Mouse (Mus musculus) limb, embryonic 14.5 days (tissue): ENCODE results near the gene Ogfod1. TPM values are rescaled to one million over a fixed set of nuclear protein-coding genes. Genes with fewer than 3 reads are reported as not detected.

ENCODE experiments used
- ATAC-seq: fragments of 200-750 bp; cut with Nextera tagmentation; 2 replicates; pipeline ENCODE4 v1.8.0; 2017; ENCODE audit warnings: low read depth, moderate number of reproducible peaks, moderate TSS enrichment; ENCODE audit not compliant: low FRiP score
- DNase-seq: peaks from one replicate; pipeline ENCODE4 v3.0.0-alpha.2; 2015; ENCODE audit warnings: low spot score
- H3K27ac ChIP-seq: fragments of 300-500 bp; sonication (generic); replicated peaks from 2 replicates; pipeline ENCODE4 v1.5.1; 2014; ENCODE audit warnings: low read depth, mild to moderate bottlenecking, low read length, moderate library complexity, mixed read lengths
- H3K27me3 ChIP-seq: fragments of 300-500 bp; sonication (generic); 2 replicates; pipeline ENCODE4 v1.6.1; 2014; ENCODE audit warnings: low read length, mixed read lengths; ENCODE audit not compliant: control insufficient read depth, insufficient read depth
- H3K36me3 ChIP-seq: fragments of 300-500 bp; sonication (generic); 2 replicates; pipeline ENCODE4 v1.6.1; 2014; ENCODE audit warnings: mild to moderate bottlenecking, low read length, moderate library complexity, mixed read lengths; ENCODE audit not compliant: control insufficient read depth, insufficient read depth
- H3K4me1 ChIP-seq: fragments of 300-500 bp; sonication (generic); 2 replicates; pipeline ENCODE4 v1.6.1; 2014; ENCODE audit warnings: antibody characterized with exemption, low read length, mixed read lengths; ENCODE audit not compliant: control insufficient read depth, insufficient read depth
- H3K4me2 ChIP-seq: fragments of 300-500 bp; sonication (generic); replicated peaks from 2 replicates; pipeline ENCODE4 v1.6.1; 2014; ENCODE audit warnings: low read depth, mild to moderate bottlenecking, low read length, moderate library complexity; ENCODE audit not compliant: severe bottlenecking
- H3K4me3 ChIP-seq: fragments of 300-500 bp; sonication (generic); replicated peaks from 2 replicates; pipeline ENCODE4 v1.5.1; 2014; ENCODE audit warnings: low read length
- H3K9ac ChIP-seq: fragments of 300-500 bp; sonication (generic); 2 replicates; pipeline ENCODE4 v1.6.1; 2014; ENCODE audit warnings: mild to moderate bottlenecking, low read depth, low read length, moderate library complexity; ENCODE audit not compliant: severe bottlenecking
- H3K9me3 ChIP-seq: fragments of 300-500 bp; sonication (generic); 2 replicates; pipeline ENCODE4 v1.6.1; 2016; ENCODE audit warnings: low read length; ENCODE audit not compliant: control insufficient read depth
- POLR2A ChIP-seq: fragments of 200-500 bp; IDR thresholded peaks from 2 replicates; pipeline ENCODE4 v1.8.0; 2012; ENCODE audit warnings: inconsistent platforms, mild to moderate bottlenecking, moderate library complexity, borderline replicate concordance; ENCODE audit not compliant: insufficient read depth, insufficient read length; ENCODE audit errors: extremely low read depth
- WGBS: fragments of 180-500 bp; shearing (Covaris S2); extraction: QIAGEN DNeasy Blood & Tissue Kit; methylation state at CpG from one replicate; pipeline ENCODE4 v1.1.7; 2014; 5-methylcytosine and 5-hydroxymethylcytosine counted together
- polyA plus RNA-seq, 2 experiments: library from polyadenylated mRNA; depleted of rRNA in 1 of 2; stranded (reverse) in 1 of 2; unstranded in 1 of 2; fragments of >200 nt; fragmentation: Nextera tagmentation in 1 of 2; extraction: Ambion mirVana in 1 of 2; gene quantifications; 2 replicates each; pipeline versions ENCODE4 v1.2.1 to v1.2.3; 2012 to 2014

Ogfod1 gene
- polyA plus RNA-seq, 2 experiments = 13.4 to 18.7 TPM

GRCm38 (mm10) chr8:94098996-94099395 lies 62.0 kb downstream of the Ogfod1 start:
- H3K27ac ChIP-seq = peak overlapping the region; percentile 90
- peak overlapping the region; percentile 66 for H3K9ac ChIP-seq
- no peaks in the 10 kb centered on the region for H3K27me3 ChIP-seq
- no peaks in the 10 kb centered on the region for H3K9me3 ChIP-seq
- no peaks in the 10 kb centered on the region for H3K36me3 ChIP-seq
- H3K4me1 ChIP-seq = peaks cover 9% of the 10 kb centered on the region
- peak overlapping the region; percentile 70 for H3K4me2 ChIP-seq
- H3K4me3 ChIP-seq = peak overlapping the region; percentile 66
- DNase-seq (no peak), ATAC-seq (no peak)
- 48% methylated on average over 4 of the region's 4 CpGs for WGBS
- TF ChIP-seq POLR2A = no peak

DNA sequence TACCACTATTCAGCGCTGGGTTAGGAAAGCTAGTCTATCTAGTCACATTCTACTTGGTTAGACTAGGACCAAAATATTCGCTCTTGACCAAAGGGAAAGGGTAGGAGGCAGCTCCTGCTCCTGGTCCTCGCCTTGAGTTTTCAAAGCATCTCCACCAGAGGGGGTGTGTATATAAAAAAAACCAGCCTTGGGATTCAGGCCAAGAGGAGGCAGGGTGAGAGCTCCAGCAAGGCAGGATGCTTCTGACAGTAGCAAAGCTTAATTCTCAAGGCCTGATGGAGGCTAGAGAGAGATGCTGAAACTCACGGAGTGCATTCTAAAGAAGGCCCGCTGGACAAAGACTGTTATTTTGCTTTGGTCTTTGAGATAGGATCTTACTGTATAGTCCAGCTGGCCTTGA lies 67.1 kb downstream of the Ogfod1 start:
- Histone ChIP-seq H3K4me3 (no peak overlapping the region), H3K27me3 (no peaks in the 10 kb centered on the region), H3K9me3 (no peaks in the 10 kb centered on the region), H3K27ac (no peak overlapping the region), H3K36me3 (no peaks in the 10 kb centered on the region), H3K4me1 (peaks cover under 1% of the 10 kb centered on the region; the same call in 1 of the 2 replicates), H3K9ac (no peak overlapping the region), H3K4me2 (no peak overlapping the region)
- WGBS = 46% methylated on average over 5 of the region's 5 CpGs
- DNase-seq (no peak), ATAC-seq (no peak)
- TF ChIP-seq POLR2A = no peak

DNA sequence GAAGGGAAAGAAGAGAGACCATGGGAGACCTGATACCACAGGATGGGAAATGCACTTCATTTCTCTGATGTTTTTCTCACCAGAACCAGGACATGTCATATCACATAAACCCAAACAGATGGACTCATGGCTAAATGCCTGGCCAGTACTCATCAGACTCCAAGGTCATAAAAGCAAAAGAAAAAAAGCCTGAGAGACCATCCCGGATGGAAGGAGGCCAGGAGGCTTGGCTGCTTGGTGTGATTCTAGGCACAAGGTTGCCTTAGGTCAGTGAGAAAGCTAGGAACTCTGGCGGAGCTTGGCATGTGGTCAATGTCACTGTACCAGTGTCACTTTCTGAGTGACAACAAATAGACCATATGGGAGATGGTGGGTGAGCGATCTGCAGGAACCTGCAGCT lies 70.9 kb downstream of the Ogfod1 start:
- Histone ChIP-seq H3K9ac (no peak overlapping the region), H3K4me1 (no peaks in the 10 kb centered on the region), H3K36me3 (no peaks in the 10 kb centered on the region), H3K4me2 (no peak overlapping the region), H3K9me3 (no peaks in the 10 kb centered on the region), H3K4me3 (no peak overlapping the region), H3K27ac (no peak overlapping the region), H3K27me3 (no peaks in the 10 kb centered on the region)
- DNase-seq (no peak), ATAC-seq (no peak)
- TF ChIP-seq POLR2A = no peak
- WGBS = 58% methylated on average over 3 of the region's 3 CpGs

DNA sequence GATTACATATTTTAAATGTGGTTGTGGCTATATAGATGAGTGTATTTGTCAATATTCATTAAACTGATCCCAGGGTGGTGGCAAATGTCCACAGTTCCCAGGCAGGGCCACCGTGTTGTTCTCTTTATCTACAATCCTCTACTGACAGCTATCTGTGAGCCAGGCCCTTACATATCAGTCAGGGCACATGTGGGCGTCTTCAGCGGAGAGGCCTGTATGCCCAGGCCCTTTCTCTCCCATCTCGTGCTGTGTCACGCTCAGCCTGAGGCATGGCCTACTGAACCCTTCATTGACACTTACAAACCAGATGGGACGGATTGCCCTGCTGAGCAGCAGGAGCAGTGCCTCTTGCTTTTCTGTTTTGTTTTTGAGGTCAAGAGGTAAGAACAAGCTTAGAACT lies 72.4 kb downstream of the Ogfod1 start:
- H3K36me3 ChIP-seq = no peaks in the 10 kb centered on the region
- H3K9ac ChIP-seq = no peak overlapping the region
- DNase-seq = no peak
- no peak for ATAC-seq
- no peak overlapping the region for H3K4me2 ChIP-seq
- no peaks in the 10 kb centered on the region for H3K9me3 ChIP-seq
- no peak overlapping the region for H3K27ac ChIP-seq
- no peaks in the 10 kb centered on the region for H3K4me1 ChIP-seq
- 87% methylated on average over 6 of the region's 6 CpGs for WGBS
- TF ChIP-seq POLR2A = no peak
- no peak overlapping the region for H3K4me3 ChIP-seq
- H3K27me3 ChIP-seq = no peaks in the 10 kb centered on the region

GRCm38 (mm10) chr8:94109835-94110234 lies 72.8 kb downstream of the Ogfod1 start:
- H3K4me1 ChIP-seq = no peaks in the 10 kb centered on the region
- H3K4me2 ChIP-seq = no peak overlapping the region
- WGBS = 73% methylated on average over 5 of the region's 5 CpGs
- DNase-seq (no peak), ATAC-seq (no peak)
- no peak overlapping the region for H3K4me3 ChIP-seq
- H3K9ac ChIP-seq = no peak overlapping the region
- H3K27me3 ChIP-seq = no peaks in the 10 kb centered on the region
- TF ChIP-seq POLR2A = no peak
- H3K9me3 ChIP-seq = no peaks in the 10 kb centered on the region
- no peaks in the 10 kb centered on the region for H3K36me3 ChIP-seq
- H3K27ac ChIP-seq = no peak overlapping the region
